Mouse (Mus musculus) macrophage (primary cell): ENCODE results near the gene Utp11. TPM values are rescaled to one million over a fixed set of nuclear protein-coding genes. Genes with fewer than 3 reads are reported as not detected.

Experiments used
- H3K27ac ChIP-seq: fragments of 350-480 bp; formaldehyde crosslinking; 2 replicates; pipeline ENCODE4 v1.9.0; 2021
- H3K36me3 ChIP-seq: fragments of 350-480 bp; formaldehyde crosslinking; 2 replicates; pipeline ENCODE4 v1.9.0; 2021; ENCODE audit errors: inconsistent target
- H3K4me3 ChIP-seq: fragments of 350-480 bp; formaldehyde crosslinking; 2 replicates; pipeline ENCODE4 v1.9.0; 2021; ENCODE audit errors: inconsistent target
- H3K79me2 ChIP-seq: fragments of 350-480 bp; formaldehyde crosslinking; 2 replicates; pipeline ENCODE4 v1.9.0; 2021; ENCODE audit errors: inconsistent target
- WGBS: methylation state at CpG from one replicate; pipeline ENCODE4 v1.1.7; 2026; ENCODE audit warnings: inconsistent platforms; ENCODE audit not compliant: missing documents; 5-methylcytosine and 5-hydroxymethylcytosine counted together
- polyA plus RNA-seq: library from polyadenylated mRNA; stranded (reverse); fragments of 250-400 nt; gene quantifications from 3 replicates; pipeline ENCODE4 v1.2.4, GENCODE M21; 2018; ENCODE audit warnings: inconsistent platforms

Utp11 gene
- polyA plus RNA-seq, 1 experiment from 2014 or later: 58.7 TPM

GRCm38 (mm10) chr4:124695786-124696516, 2.6 kb upstream of the Utp11 start:
- WGBS: 2% methylated on average over 17 of the region's 18 CpGs
- peak overlapping the region; percentile 88 for H3K27ac ChIP-seq
- H3K4me3 ChIP-seq: peak overlapping the region; percentile 65
- H3K36me3 ChIP-seq: no peaks in the 10 kb centered on the region
- peaks cover 43% of the 10 kb centered on the region for H3K79me2 ChIP-seq

- peaks cover 54% of the 10 kb centered on the region for H3K79me2 ChIP-seq
- 100% methylated on average over 1 of the region's 2 CpGs for WGBS
- no peak overlapping the region for H3K27ac ChIP-seq
- no peaks in the 10 kb centered on the region for H3K36me3 ChIP-seq
- H3K4me3 ChIP-seq: no peak overlapping the region
Observed at GRCm38 (mm10) chr4:124694572-124694971, 1.2 kb upstream of the Utp11 start.

- peak overlapping the region; percentile 59 for H3K27ac ChIP-seq
- peak overlapping the region; percentile 76 for H3K4me3 ChIP-seq
- peaks cover 73% of the 10 kb centered on the region for H3K79me2 ChIP-seq
- no peaks in the 10 kb centered on the region for H3K36me3 ChIP-seq
- 56% methylated on average over 3 of the region's 3 CpGs for WGBS
Observed at GRCm38 (mm10) chr4:124692416-124692861, 961 bp downstream of the Utp11 start.

GRCm38 (mm10) chr4:124691455-124691854, 1.9 kb downstream of the Utp11 start:
- peaks cover 73% of the 10 kb centered on the region for H3K79me2 ChIP-seq
- no peaks in the 10 kb centered on the region for H3K36me3 ChIP-seq
- no peak overlapping the region for H3K4me3 ChIP-seq
- 67% methylated on average over 8 of the region's 8 CpGs for WGBS
- 0 out of 2 replicates have a peak overlapping the region, but pooled peaks have one; percentile 3 for H3K27ac ChIP-seq

- Histone ChIP-seq H3K4me3 (no peak overlapping the region), H3K36me3 (peaks cover 28% of the 10 kb centered on the region), H3K27ac (no peak overlapping the region), H3K79me2 (peaks cover 60% of the 10 kb centered on the region)
- WGBS: 67% methylated on average over 8 of the region's 8 CpGs
Observed at GRCm38 (mm10) chr4:124685897-124686402, 7.5 kb downstream of the Utp11 start.

GRCm38 (mm10) chr4:124685453-124685852, 7.9 kb downstream of the Utp11 start:
- peaks cover 33% of the 10 kb centered on the region for H3K36me3 ChIP-seq
- H3K4me3 ChIP-seq: no peak overlapping the region
- 96% methylated on average over 8 of the region's 8 CpGs for WGBS
- H3K27ac ChIP-seq: no peak overlapping the region
- peaks cover 55% of the 10 kb centered on the region for H3K79me2 ChIP-seq

- WGBS: 94% methylated on average over 4 of the region's 4 CpGs
- no peak overlapping the region for H3K4me3 ChIP-seq
- no peak overlapping the region for H3K27ac ChIP-seq
- H3K79me2 ChIP-seq: peaks cover 51% of the 10 kb centered on the region
- peaks cover 38% of the 10 kb centered on the region for H3K36me3 ChIP-seq
Observed at GRCm38 (mm10) chr4:124685004-124685403, 8.4 kb downstream of the Utp11 start.

- H3K4me3 ChIP-seq: no peak overlapping the region
- 64% methylated on average over 4 of the region's 4 CpGs for WGBS
- H3K79me2 ChIP-seq: peaks cover 35% of the 10 kb centered on the region
- H3K27ac ChIP-seq: no peak overlapping the region
- H3K36me3 ChIP-seq: peaks cover 52% of the 10 kb centered on the region
Observed at GRCm38 (mm10) chr4:124683474-124683873, 9.9 kb downstream of the Utp11 start.

GRCm38 (mm10) chr4:124682270-124682669, 11.1 kb downstream of the Utp11 start:
- H3K4me3 ChIP-seq: no peak overlapping the region
- 49% methylated on average over 7 of the region's 7 CpGs for WGBS
- H3K79me2 ChIP-seq: peaks cover 23% of the 10 kb centered on the region
- peaks cover 56% of the 10 kb centered on the region for H3K36me3 ChIP-seq
- H3K27ac ChIP-seq: no peak overlapping the region

- 95% methylated on average over 5 of the region's 6 CpGs for WGBS
- no peaks in the 10 kb centered on the region for H3K79me2 ChIP-seq
- no peak overlapping the region for H3K4me3 ChIP-seq
- H3K36me3 ChIP-seq: peaks cover 28% of the 10 kb centered on the region
- H3K27ac ChIP-seq: no peak overlapping the region
Observed at GRCm38 (mm10) chr4:124675958-124676357, 17.4 kb downstream of the Utp11 start.

- WGBS: 13% methylated on average over 4 of the region's 4 CpGs
- H3K79me2 ChIP-seq: no peaks in the 10 kb centered on the region
- peaks cover 19% of the 10 kb centered on the region for H3K36me3 ChIP-seq
- no peak overlapping the region for H3K27ac ChIP-seq
- H3K4me3 ChIP-seq: no peak overlapping the region
Observed at GRCm38 (mm10) chr4:124675037-124675436, 18.4 kb downstream of the Utp11 start.

- Histone ChIP-seq H3K79me2 (no peaks in the 10 kb centered on the region), H3K4me3 (no peak overlapping the region), H3K27ac (no peak overlapping the region), H3K36me3 (peaks cover 13% of the 10 kb centered on the region)
- WGBS: 83% methylated on average over 17 of the region's 17 CpGs
Observed at GRCm38 (mm10) chr4:124674334-124675032, 18.9 kb downstream of the Utp11 start.

GRCm38 (mm10) chr4:124672347-124673320, 20.8 kb downstream of the Utp11 start:
- Histone ChIP-seq H3K36me3 (peaks cover 4% of the 10 kb centered on the region; the same call in 1 of the 2 replicates), H3K4me3 (no peak overlapping the region), H3K79me2 (no peaks in the 10 kb centered on the region), H3K27ac (no peak overlapping the region)
- 18% methylated on average over 25 of the region's 31 CpGs for WGBS

GRCm38 (mm10) chr4:124671583-124671982, 21.8 kb downstream of the Utp11 start:
- Histone ChIP-seq H3K27ac (no peak overlapping the region), H3K79me2 (no peaks in the 10 kb centered on the region), H3K4me3 (no peak overlapping the region), H3K36me3 (no peaks in the 10 kb centered on the region)
- WGBS: 20% methylated on average over 7 of the region's 7 CpGs
